In genomic region chr7:53136513-53136912, GRCm38 (mm10) we compare ENCODE assay signal across 20 mouse cellular contexts.
DNase-seq lines count a peak whose midpoint lies in the region; ATAC-seq lines count a peak whose summit lies in the region.
"Had no signal": no experiment of that assay in that cellular context is flagged by ENCODE, and none has a peak within 500 bp of the region (broad histone marks: within the 10 kb centered on the region; RNA-seq: fewer than 3 reads in every experiment).

No protein-coding gene starts in this region.

- no peak overlapping the region for H3K9ac ChIP-seq in midbrain, embryonic 13.5 days (replicated peaks)
- H3K9ac ChIP-seq: embryonic facial prominence, embryonic 12.5 days; forebrain, embryonic 13.5 days; forebrain, embryonic 15.5 days; forebrain, postnatal 0 days had no signal

- ATAC-seq in midbrain, embryonic 13.5 days: no peak
- ATAC-seq: forebrain, embryonic 13.5 days; forebrain, embryonic 15.5 days; forebrain, postnatal 0 days; Patski had no signal

- H3K9me3 ChIP-seq in midbrain, embryonic 13.5 days: no peaks in the 10 kb centered on the region
- H3K9me3 ChIP-seq: embryonic facial prominence, embryonic 10.5 days; embryonic facial prominence, embryonic 12.5 days; forebrain, embryonic 13.5 days; forebrain, embryonic 15.5 days; G1E had no signal

- no peak overlapping the region for H3K4me2 ChIP-seq in midbrain, embryonic 13.5 days (replicated peaks)
- H3K4me2 ChIP-seq: embryonic facial prominence, embryonic 12.5 days; forebrain, embryonic 13.5 days; forebrain, embryonic 15.5 days had no signal

- H3K36me3 ChIP-seq in midbrain, embryonic 13.5 days: no peaks in the 10 kb centered on the region
- H3K36me3 ChIP-seq: embryonic facial prominence, embryonic 10.5 days; embryonic facial prominence, embryonic 12.5 days; forebrain, embryonic 15.5 days; G1E had no signal

- no peaks in the 10 kb centered on the region for H3K27me3 ChIP-seq in midbrain, embryonic 13.5 days
- H3K27me3 ChIP-seq: embryonic facial prominence, embryonic 12.5 days; forebrain, embryonic 13.5 days; forebrain, embryonic 15.5 days; Patski had no signal

- 71% methylated on average over 2 of the region's 2 CpGs for WGBS in midbrain, embryonic 13.5 days

- DNase-seq in ES-CJ7 (ENCODE audit: low read depth, low spot score) (peak; percentile 66), R1 (ENCODE audit: low read depth, low spot score) (peak; percentile 68), ZHBTc4 (ENCODE audit: low read depth, low spot score) (peak; percentile 66)
- no peak for DNase-seq in adrenal gland, adult 8-10 months
- no peak for DNase-seq in adrenal gland, postnatal 25 days
- DNase-seq: adrenal gland, adult 2 months; adrenal gland, postnatal 14 days; cerebellum, adult 11 months; cerebellum, adult 18-20 months; cerebellum, adult 8-10 months; cerebellum, adult 9-11 months; cerebellum, postnatal 14 days; forebrain, postnatal 0 days had no signal

- no peak overlapping the region for H3K27ac ChIP-seq in midbrain, embryonic 13.5 days
- H3K27ac ChIP-seq: embryonic facial prominence, embryonic 10.5 days; embryonic facial prominence, embryonic 12.5 days; forebrain, embryonic 13.5 days; forebrain, embryonic 15.5 days had no signal

- no peaks in the 10 kb centered on the region for H3K4me1 ChIP-seq in midbrain, embryonic 13.5 days (replicated peaks)
- H3K4me1 ChIP-seq: embryonic facial prominence, embryonic 10.5 days; embryonic facial prominence, embryonic 12.5 days; forebrain, embryonic 13.5 days; forebrain, embryonic 15.5 days had no signal

- no peak overlapping the region for H3K4me3 ChIP-seq in midbrain, embryonic 13.5 days (replicated peaks)
- H3K4me3 ChIP-seq: embryonic facial prominence, embryonic 10.5 days; embryonic facial prominence, embryonic 12.5 days; forebrain, embryonic 13.5 days; forebrain, embryonic 15.5 days had no signal

Comparison
In these comparisons a context has a peak if more than half of its experiments do, and no peak if none do; other contexts are left out.
1. DNase-seq: peak in ES-CJ7 (single experiment), R1 (single experiment) and ZHBTc4 (single experiment); none in adrenal gland, adult 8-10 months (single experiment) and adrenal gland, postnatal 25 days (single experiment).